Mouse (Mus musculus) gastrocnemius, postnatal 10 days (tissue): ENCODE results near the gene Sox6. TPM values are rescaled to one million over a fixed set of nuclear protein-coding genes. Genes with fewer than 3 reads are reported as not detected.

Experiments
- DNase-seq: peaks from one replicate; pipeline ENCODE4 v3.0.0; 2021; ENCODE audit warnings: mixed read lengths
- total RNA-seq, 2 experiments: library from RNA; stranded (reverse); gene quantifications; 2 replicates each; pipeline ENCODE4 v1.2.3; 2021

The Sox6 gene
- total RNA-seq, 2 experiments from 2014 or later = 110 TPM

DNA sequence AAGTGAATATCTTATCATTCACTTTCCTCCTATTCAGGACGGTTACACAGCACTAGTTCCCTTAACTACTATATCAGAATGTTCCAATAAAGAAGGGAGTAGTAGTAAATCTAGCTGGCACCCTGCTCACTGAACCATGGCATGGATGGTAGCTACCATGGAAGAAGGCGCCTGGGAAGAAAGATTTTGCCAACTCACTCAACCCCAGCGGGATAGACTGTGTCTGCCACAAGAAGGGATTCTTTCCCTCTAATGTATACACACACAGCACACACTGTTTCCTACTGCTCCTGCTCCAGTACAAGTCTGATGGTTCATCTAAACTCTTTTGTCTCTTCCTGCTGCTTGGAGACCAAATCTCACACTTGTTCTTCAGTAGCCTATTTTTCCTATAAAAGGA lies 147.1 kb downstream of the Sox6 start:
- DNase-seq = no peak

- DNase-seq = no peak
Measured at GRCm38 (mm10) chr7:115889926-115890325, 148.7 kb downstream of the Sox6 start.

DNA sequence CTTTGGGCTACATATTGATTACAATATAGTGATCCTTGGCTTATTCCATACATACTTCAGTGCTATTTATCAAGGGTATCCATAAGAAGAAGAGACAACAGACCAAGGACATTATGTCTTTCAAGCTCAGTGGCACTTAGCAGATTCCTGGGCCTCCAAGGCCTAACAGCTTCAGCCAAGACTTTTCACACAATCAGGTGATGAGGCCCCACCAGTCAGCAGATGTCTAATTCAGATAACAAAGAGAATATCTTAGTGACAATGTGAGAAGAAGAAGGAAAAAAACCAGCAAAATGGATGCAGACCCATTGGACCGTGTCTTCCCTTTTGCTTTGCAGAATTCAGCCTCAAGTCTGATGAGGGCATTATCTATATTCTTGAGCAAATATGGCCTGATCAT lies 150.0 kb downstream of the Sox6 start:
- no peak for DNase-seq

GRCm38 (mm10) chr7:115888120-115888519 lies 150.5 kb downstream of the Sox6 start:
- no peak for DNase-seq

DNA sequence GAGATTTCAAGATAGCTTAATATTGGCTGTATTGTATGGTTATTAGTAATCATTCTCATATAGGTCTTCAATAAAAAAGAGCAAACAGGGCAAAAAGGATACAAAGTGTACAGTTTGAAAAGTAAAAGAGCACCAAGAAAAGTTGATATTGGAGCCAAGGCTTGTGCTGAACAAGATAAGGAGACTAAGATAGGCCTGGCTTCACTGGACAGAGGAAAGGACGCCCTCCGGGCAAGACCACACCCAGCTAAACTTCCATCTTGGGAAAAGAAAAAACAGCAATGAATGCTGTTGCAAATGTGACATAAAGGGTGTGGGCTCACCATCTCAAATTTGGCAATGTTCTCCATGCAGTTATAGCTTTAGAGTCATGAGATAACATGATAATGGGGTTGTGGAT lies 165.7 kb downstream of the Sox6 start:
- no peak for DNase-seq

GRCm38 (mm10) chr7:115868504-115868903 lies 170.1 kb downstream of the Sox6 start:
- no peak for DNase-seq

DNA sequence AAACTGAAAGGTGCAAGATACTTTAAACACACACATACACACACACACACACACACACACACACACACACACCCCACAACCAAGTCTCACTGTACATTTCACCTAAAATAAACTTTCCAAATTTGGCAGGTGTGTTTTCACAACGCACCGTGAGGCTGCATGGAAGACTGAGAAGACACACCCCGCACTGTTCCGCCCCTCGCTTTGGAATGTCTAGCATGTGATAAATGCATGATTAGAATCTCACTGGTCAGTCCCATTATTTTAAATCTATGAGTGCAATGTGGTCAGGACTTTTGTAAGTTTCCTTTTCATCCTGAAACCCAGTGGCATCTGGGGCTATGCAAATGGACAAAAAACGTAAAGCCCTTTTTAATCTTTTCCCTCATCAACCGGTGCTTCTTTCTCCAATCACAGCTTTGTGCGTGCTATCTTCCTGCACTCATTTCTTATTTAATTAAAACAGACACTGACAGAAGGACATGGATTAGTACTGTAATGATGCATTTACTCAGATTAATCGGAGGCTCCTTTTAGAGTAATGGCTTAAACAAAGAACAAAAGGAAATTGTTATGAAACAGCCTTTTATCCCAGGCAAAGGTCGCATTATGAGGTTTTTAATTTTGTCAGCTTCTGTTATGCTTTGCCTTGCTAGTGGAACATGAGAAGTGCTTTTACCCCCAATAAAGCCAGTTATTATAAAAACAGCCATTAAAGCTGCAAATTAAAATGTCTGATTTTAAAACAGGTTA lies 170.9 kb downstream of the Sox6 start:
- DNase-seq = no peak

- no peak for DNase-seq
Measured at GRCm38 (mm10) chr7:115866698-115867500, 171.7 kb downstream of the Sox6 start.

GRCm38 (mm10) chr7:115865979-115866697 lies 172.5 kb downstream of the Sox6 start:
- no peak for DNase-seq

DNA sequence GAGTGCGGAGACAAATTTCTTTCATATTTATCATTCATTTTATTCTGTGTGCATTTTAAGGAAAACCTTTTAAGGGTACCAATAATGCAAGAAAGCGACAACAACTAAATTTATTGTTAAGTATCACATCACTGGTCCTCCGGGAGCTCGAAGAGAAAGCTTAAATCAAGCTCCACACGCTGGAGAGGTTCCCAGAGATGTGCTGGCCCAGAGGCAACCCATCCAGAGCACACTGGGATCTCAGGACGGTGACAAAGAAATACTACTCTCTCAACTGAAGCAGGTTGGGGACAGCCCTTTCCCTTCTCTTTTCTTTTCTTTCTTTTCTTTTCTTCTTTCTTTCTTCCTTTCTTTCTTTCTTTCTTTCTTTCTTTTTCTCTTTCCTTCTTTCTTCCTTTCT lies 173.4 kb downstream of the Sox6 start:
- peak; percentile 9 for DNase-seq

- no peak for DNase-seq
Measured at GRCm38 (mm10) chr7:115864411-115864810, 174.2 kb downstream of the Sox6 start.

- DNase-seq = no peak
Measured at GRCm38 (mm10) chr7:115859691-115860401, 178.8 kb downstream of the Sox6 start.

GRCm38 (mm10) chr7:115851131-115851530 lies 187.5 kb downstream of the Sox6 start:
- DNase-seq = no peak

- no peak for DNase-seq
Measured at GRCm38 (mm10) chr7:115845791-115846366, 192.7 kb downstream of the Sox6 start.

DNA sequence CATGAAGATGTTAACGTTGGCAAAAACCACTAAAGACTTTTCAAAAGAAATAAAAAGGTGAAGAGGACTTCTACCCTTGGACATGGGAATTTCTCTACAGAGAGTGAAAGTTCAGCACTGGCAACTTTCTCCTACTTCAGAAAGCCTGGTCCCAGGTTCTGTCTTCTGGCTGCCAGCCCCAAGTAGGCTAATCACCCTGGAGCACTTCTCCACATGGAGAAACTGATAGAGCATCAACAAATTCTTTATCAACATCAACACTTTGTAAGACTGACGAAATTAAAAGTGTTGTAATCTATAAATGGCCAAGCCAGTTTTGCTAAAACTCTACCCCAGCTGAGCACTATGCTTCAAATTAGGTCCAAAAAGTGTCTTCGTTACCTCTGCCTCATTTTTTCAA lies 193.7 kb downstream of the Sox6 start:
- no peak for DNase-seq

GRCm38 (mm10) chr7:115844431-115844830 lies 194.2 kb downstream of the Sox6 start:
- no peak for DNase-seq

- no peak for DNase-seq
Measured at GRCm38 (mm10) chr7:115842251-115842650, 196.3 kb downstream of the Sox6 start.

- DNase-seq = no peak
Measured at GRCm38 (mm10) chr7:115840613-115841012, 198.0 kb downstream of the Sox6 start.

DNA sequence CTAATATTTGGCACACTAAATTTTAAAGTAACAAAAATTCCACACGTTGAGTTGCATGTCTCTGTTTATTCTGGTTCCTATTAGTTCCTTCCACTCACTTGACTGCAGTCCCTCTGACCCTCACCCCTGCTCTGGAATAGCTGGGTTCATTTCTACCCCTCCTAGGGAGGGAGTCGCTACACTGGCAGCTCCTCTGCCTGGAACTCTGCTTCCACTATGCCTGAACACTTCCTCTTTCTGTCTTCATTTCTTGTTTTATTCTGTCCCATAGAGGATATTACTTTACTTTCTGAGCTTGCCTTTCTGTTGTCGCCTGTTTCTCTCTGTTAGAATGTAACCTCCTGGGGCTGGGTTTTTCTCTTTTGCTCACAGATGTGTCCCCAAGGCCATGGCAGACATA lies 203.6 kb downstream of the Sox6 start:
- DNase-seq = no peak

- DNase-seq = no peak
Measured at GRCm38 (mm10) chr7:115833701-115834100, 204.9 kb downstream of the Sox6 start.

DNA sequence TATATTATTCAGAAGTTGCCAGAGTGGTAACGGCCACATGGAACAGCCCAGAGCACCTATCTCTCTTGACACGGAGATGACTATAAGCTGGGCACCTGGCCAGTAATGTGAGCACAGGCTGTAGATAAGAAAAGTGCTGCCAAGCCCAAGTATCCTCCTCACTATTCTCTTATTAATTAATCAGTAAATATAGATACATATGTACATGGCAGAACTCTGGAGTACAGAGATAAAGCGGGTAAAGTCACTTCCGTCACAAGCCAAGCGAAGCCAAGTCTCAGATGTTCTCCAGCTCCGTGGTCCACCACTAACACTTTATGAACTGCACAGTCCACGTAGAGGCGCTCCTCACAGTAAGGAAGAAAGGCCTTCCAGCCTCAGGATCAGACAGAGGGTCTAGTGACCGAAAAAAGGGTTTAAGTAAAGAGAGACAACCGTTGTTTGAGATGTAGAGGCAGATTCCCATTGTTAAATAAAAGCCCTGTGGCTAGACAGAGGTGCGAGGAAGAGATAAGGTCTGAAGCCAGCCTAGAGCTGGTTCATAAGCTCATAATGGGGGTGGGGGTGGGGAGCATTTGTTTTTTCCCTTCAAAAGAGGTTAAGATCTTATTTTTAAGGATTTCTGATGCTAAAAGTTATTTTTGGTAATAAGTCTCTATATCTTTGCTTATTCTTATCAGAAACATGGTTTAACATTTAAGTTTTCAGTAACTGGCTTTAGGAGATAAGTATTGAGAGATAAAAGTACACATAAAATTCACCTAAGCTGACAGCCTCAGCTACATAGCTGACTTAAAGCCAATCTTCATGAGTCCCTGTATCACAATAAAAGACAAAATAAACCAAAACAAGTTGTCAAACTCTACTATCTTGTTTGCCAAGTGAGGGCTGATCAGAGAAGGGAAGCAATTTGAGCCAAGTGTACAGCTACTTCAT lies 207.4 kb downstream of the Sox6 start:
- DNase-seq = no peak
